Mouse (Mus musculus) frontal cortex, adult 2 months (tissue): ENCODE data around the gene Gspt2. TPM values are rescaled to one million over a fixed set of nuclear protein-coding genes. Genes with fewer than 3 reads are reported as not detected.
"Not testable (repeated sequence)": the region's sequence is repeated elsewhere in the genome, so short reads cannot be mapped to it uniquely, and the experiment has no call there.

Experiments used
- DNase-seq, 2 experiments: peaks; one replicate each; pipeline ENCODE4 v3.0.0; 2022; ENCODE audit warnings: low spot score in 1 of 2; ENCODE audit errors: extremely low spot score in 1 of 2
- polyA plus RNA-seq: library from polyadenylated mRNA; depleted of rRNA; stranded (reverse); fragments of >200 nt; gene quantifications from 2 replicates; pipeline ENCODE4 v1.2.3, GENCODE M21; 2012; rRNA removed

The Gspt2 gene
- 34.5 and 38.3 TPM in 2 replicates for polyA plus RNA-seq

DNA sequence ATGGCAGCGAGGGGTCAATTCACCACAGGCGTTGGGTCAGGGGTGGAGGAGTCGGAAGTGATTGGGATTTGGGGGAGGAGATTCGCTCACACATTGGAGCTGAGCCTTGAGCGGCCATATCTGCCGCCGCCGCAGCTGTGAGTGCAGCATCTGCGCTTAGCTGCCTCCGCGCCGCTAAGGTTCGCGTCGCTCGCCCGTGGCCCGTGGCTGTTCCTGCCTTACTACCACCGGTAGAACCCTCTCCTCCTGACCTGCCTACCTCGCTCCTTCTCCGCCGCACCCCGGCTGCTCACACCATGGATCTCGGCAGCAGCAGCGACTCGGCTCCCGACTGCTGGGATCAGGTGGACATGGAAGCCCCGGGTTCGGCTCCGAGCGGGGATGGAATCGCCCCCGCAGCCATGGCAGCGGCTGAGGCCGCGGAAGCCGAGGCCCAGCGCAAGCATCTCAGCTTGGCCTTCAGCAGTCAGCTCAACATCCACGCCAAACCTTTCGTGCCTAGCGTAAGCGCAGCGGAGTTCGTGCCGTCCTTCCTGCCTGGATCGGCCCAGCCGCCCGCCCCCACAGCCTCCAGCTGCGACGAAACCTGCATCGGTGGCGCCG is at the start of gene Gspt2:
Gene Gspt2 (plus strand): TSS at position 109 of the 603 bp plus-strand sequence.
- DNase-seq, result peak; percentile 3 to 68

GRCm38 (mm10) chrX:94624835-94625803 is 10.8 kb upstream of the Gspt2 start:
- peak; percentile 23 to 62 for DNase-seq

GRCm38 (mm10) chrX:94636911-94637310 is 1.0 kb downstream of the Gspt2 start:
- no peak for DNase-seq

- no peak for DNase-seq
Observed at GRCm38 (mm10) chrX:94648541-94648940, 12.7 kb downstream of the Gspt2 start.

DNA sequence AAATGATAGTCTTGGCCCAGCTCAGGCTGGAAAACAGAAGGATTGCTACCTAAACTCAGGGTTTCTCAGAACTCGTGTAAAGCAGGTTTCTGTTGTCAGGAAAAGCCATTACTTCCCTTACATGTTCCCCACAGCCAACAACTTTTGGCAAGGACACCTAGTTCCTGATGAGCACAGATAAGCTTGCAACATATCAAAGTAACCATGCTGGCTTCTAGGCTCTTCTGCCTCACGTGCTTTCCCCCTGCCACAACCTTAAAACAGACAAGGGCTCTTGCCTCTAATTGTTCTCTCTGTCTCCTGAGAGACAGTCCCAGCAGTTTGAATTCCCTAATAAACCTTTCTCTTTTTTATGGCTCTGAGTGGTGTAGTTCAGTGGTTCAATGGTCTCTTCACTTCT is 21.9 kb downstream of the Gspt2 start:
- no peak for DNase-seq

DNA sequence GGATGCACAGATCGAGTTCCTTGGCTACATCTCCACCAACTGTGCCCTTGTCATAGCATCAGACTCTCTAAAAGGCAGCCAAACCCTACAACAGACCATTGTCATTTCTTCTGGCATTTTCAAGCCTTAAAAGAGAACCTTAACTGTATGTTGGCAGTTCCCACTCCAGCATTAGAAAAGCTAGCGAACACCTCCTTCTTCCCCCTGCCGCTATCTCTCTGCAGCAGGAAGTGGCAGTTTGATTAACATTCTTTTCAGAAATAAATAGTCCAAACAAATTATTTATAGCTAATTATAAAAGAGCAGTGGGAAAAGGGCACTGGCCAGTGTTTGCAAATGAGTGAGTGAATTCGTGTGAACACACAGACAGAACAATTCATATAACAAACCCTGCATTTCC is 34.9 kb downstream of the Gspt2 start:
- DNase-seq, result no peak

- peak; percentile 7 to 54 for DNase-seq
Observed at GRCm38 (mm10) chrX:94674977-94675376, 39.1 kb downstream of the Gspt2 start.

DNA sequence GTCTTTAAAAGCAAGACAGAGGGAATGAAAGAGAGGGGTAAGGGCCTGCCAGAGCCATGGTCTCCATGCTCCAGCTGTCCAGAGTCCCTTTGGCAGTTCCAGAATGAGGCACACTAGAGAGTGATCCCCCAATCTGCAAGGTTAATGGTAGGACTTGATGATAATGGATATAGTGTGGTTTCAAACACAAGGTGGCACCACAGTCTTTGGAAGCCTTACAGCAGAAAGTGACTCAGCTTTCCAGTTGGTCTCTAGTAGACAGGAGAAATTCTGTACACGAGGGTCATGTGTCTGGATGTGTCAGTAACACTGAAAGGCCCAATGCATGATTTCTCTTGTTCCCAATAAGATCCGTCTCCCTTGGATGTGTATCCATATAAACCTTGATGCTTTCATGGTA is 45.7 kb downstream of the Gspt2 start:
- not testable (repeated sequence) for DNase-seq

GRCm38 (mm10) chrX:94689593-94689992 is 53.7 kb downstream of the Gspt2 start:
- peak in 1 of 2 experiments; percentile 7 for DNase-seq

Other genes starting within 250 kb of the Gspt2 start
- 458 and 507 TPM in 2 replicates for gene Maged1, start 93.9 kb upstream of the Gspt2 start, polyA plus RNA-seq
- gene Zxdb, start 88.5 kb downstream of the Gspt2 start, polyA plus RNA-seq, result 11.5 and 11.9 TPM in 2 replicates